Mouse (Mus musculus): ENCODE results near the gene Zbtb32. TPM values are rescaled to one million over a fixed set of nuclear protein-coding genes. Genes with fewer than 3 reads are reported as not detected.
A peak's percentile ranks its signal among the peaks of the same experiment; 100 is the strongest.

Zbtb32 gene
- polyA plus RNA-seq, 1 experiment: 5.7 TPM

DNA sequence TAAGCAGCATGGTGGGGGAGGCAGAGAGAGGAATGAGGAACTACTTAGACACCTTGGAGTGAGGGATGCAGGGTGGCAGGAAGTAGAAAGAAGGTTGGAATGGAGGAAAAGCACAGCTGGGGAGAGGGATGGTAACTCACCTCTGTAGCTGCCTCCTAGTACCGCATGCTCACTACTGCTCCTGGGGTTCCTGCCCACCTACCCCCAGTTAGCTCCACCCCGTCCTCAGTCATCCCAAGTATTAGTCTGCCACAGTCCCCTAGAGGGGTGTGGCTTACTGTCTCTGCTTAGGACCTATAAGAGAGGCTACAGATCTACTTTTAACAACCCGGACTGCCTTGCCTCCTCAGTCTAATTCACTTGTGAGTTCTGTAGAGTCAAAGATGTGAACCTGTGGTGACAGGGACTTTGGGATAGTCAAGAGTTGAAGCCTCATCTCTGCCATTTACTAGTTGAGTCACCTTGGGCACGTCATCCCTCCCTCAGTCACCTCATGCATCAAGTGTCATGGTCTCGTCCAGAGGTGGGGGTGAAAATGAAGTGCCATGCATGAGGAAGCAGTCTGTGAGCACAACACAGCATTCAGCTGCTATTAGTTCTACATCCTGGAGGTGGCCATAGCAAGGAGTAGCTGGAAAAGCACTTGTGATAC, 5.8 kb downstream of the Zbtb32 start:
- DNase-seq: no peak
- WGBS: 37% methylated on average over 5 of the region's 5 CpGs
- Histone ChIP-seq H3K4me3 (replicated peaks; ENCODE audit: extremely low read depth, low read depth, low read length) (no peak overlapping the region), H3K4me1 (ENCODE audit: control insufficient read depth, insufficient read depth, low read length) (peaks cover 8% of the 10 kb centered on the region)
- TF ChIP-seq CTCF (IDR thresholded peaks at IDR 0.05; ENCODE audit: insufficient read depth, low read length) (no peak), POLR2A (IDR thresholded peaks at IDR 0.05; ENCODE audit: borderline replicate concordance, extremely low read depth, low read depth, low read length) (no peak)

DNA sequence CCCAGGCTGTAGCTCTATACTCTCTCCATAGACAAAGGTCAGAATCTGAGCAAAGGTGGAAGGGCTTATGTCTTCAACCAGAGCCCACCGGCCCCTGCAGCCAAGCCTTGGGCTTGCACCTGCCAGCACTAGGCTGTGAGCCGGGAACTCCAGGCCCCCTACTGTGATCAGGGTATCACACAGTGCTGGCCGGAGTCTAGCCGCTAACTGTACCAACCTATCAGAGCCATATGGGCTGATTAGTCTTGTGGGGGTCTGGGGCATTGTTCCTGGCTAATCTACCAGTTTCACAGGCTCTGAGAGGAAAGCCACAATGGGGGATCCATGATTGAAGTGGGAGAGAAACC, 7.1 kb downstream of the Zbtb32 start:
- TF ChIP-seq CTCF (IDR thresholded peaks at IDR 0.05; ENCODE audit: insufficient read depth, low read length) (no peak), POLR2A (IDR thresholded peaks at IDR 0.05; ENCODE audit: borderline replicate concordance, extremely low read depth, low read depth, low read length) (no peak)
- peaks cover 15% of the 10 kb centered on the region for H3K4me1 ChIP-seq (ENCODE audit: control insufficient read depth, insufficient read depth, low read length)
- no peak for DNase-seq
- WGBS: 75% methylated on average over 4 of the region's 4 CpGs
- H3K4me3 ChIP-seq (replicated peaks; ENCODE audit: extremely low read depth, low read depth, low read length): no peak overlapping the region

DNA sequence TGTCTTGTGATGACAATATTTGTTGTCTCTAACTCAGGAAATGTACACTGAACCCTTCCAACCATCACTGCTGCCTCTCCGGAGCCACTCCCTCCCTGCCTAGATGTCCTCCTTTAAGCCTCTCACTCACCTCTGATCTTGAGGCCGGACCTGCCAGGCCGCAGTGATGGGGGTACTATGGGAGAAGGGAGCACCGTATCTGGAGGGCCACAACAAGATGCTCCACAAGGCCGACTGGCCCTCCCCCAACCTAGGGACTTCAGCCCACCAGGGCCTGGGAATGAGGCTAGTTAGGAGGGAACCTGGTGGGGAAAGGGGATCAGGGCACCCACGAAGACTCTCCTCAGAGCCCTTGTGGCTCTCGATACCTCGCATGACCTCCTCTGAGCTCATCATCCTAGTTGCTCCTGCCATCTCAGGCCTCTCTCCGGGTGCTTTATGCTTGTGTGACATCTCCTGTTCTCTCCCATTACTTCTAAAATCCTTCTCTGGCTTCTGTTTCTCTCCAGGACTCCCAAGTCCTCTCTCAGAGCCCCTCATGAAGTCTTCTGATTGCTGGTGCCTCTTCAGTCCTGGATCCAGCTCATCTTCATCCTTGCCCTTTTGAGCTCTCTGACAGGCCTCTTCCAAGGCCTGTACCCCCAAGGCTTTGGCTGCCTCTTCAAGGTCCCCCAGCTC, 7.6 kb downstream of the Zbtb32 start:
- WGBS: 83% methylated on average over 9 of the region's 9 CpGs
- DNase-seq: no peak

DNA sequence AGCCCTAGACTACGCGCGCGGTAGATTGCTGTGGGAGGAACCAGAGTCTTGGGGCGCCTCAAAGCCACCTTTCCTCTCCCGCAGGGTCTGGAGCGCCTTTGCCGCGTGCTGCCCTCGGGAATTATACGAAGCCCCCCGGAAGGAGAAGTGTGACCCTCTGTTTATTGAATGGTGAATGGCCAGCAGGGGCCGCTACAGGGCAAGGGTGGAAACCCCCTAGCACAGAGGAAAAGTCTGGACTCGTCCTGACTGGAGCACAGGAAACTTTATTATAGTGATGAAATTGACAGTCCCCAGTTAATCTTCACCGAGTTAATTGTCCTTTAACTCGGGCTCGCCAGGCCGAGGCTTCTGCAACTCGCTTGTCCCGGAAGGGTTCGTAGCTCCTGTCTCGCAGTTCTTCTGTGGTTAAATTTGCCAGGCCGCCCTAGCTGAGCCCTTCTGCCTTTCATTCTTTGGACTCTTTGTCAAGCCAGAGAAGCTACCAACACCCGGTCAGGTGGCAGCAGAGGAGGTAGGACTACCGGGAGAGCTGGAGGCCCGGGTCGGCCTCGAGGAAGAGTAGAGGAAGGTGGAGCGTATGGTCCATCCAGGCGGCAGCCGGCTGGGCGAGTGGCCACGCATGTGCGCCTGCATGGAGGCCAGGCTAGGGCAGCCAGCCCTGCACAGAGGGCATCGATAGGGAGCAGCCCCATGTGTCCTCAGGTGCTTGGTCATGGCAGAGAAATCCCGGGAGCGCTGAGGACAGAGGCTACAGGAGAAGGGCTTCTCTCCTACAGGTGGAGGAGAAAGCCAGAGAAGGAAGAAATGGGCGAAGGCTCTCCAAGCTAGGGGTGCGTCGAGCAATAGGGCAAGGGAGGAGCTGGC, 9.0 kb downstream of the Zbtb32 start:
- peak; percentile 90 for DNase-seq
- 23% methylated on average over 40 of the region's 40 CpGs for WGBS
- Histone ChIP-seq H3K4me1 (ENCODE audit: control insufficient read depth, insufficient read depth, low read length) (peaks cover 15% of the 10 kb centered on the region), H3K4me3 (replicated peaks; ENCODE audit: extremely low read depth, low read depth, low read length) (peak overlapping the region; percentile 88)
- TF ChIP-seq CTCF (IDR thresholded peaks at IDR 0.05; ENCODE audit: insufficient read depth, low read length) (peak; percentile 87), POLR2A (IDR thresholded peaks at IDR 0.05; ENCODE audit: borderline replicate concordance, extremely low read depth, low read depth, low read length) (no peak)

More for the DNA sequence above, 7.6 kb downstream of the Zbtb32 start:
- Histone ChIP-seq H3K4me3 (replicated peaks; ENCODE audit: extremely low read depth, low read depth, low read length) (no peak overlapping the region), H3K4me1 (ENCODE audit: control insufficient read depth, insufficient read depth, low read length) (peaks cover 15% of the 10 kb centered on the region)
- TF ChIP-seq POLR2A (IDR thresholded peaks at IDR 0.05; ENCODE audit: borderline replicate concordance, extremely low read depth, low read depth, low read length) (no peak), CTCF (IDR thresholded peaks at IDR 0.05; ENCODE audit: insufficient read depth, low read length) (no peak)

DNA sequence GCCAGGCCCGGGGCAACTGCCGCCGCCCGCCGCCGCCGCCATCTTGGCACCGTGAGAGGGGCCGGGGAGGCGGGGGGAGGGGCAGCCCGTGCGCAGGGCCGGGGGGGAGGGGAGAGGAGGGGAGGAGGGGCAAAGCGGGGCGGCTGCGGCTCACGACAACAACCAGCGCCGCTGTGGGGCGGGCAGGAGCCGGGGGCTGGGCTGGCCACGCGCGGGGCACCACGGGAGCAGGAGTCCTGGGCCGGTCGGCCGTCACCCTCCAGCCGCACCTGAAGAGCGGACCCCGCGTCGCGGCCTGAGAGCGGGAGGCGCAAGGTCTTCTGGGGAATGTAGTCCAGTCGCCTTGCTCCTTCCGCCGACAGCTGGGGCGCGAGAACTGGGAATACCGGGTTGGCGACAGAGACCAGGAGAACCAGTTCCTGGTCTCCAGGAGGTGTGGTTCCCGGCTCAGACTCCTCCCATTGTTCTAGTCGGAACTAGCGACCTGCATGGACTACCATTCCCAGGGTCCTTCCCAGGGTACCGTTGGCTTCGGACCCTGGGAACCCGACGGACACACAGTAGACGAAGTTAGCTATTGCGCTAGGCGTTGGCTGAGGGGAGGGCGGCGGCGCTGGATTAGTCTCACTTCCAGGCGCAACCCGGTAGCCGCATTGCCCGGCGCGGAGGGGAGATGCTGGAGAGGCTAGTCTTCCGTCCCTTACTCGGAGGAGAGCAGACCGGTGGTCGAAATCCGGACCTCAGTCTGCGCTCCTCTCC, 9.9 kb downstream of the Zbtb32 start, which contains the start of gene Kmt2b:
TSS of gene Kmt2b (minus strand) at position 51 of the 759 bp plus-strand sequence.
- DNase-seq: peak; percentile 95
- under 1% methylated on average over 52 of the region's 68 CpGs for WGBS
- no peak for TF ChIP-seq CTCF (IDR thresholded peaks at IDR 0.05; ENCODE audit: insufficient read depth, low read length)
- peak; percentile 87; the same call in 1 of the 2 replicates for TF ChIP-seq POLR2A (IDR thresholded peaks at IDR 0.05; ENCODE audit: borderline replicate concordance, extremely low read depth, low read depth, low read length)
- Histone ChIP-seq H3K4me3 (replicated peaks; ENCODE audit: extremely low read depth, low read depth, low read length) (peak within 1 kb of the TSS; percentile 88), H3K4me1 (ENCODE audit: control insufficient read depth, insufficient read depth, low read length) (peaks cover 15% of the 10 kb centered on the region)

DNA sequence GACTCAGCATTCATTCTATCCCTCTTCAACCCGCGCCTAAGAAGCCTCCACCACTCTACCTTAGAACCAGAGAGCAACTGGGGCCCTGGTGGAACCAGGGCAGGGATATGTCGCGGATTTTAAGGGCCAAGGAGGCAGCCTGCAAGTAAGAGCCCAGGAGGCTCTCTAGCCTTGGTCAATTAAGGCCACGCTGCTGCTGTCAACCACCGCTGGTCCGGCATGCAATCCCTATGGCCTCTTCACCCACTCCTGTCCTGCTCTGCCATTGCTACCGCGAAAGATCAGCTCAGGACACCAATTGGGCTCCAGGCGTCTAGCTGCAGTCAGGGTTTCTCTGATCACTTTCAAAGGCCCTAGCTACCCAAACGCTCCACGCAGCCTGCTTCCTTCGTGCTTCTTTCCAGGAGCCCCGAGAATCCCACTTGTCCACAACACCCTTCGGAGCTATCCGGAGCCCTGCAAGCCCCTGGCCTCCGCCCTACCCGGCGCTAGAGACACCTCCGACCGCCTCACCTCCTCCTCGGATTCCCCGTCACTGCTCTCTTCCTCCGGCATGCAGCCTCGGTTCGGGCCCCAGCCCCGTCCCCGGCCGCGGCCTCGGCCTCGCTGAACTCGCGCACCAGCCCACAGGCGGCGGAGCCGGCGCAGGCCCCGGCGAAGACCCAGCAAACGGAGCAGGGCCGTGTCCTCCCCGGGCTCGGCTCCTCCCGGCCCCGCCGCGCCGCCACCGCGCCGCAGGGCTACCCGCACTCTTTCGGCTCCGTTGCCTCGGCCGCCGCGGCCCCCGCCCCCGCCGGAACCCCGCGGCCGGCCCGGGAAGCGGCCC, 10.7 kb downstream of the Zbtb32 start:
- peak; percentile 70 for DNase-seq

DNA sequence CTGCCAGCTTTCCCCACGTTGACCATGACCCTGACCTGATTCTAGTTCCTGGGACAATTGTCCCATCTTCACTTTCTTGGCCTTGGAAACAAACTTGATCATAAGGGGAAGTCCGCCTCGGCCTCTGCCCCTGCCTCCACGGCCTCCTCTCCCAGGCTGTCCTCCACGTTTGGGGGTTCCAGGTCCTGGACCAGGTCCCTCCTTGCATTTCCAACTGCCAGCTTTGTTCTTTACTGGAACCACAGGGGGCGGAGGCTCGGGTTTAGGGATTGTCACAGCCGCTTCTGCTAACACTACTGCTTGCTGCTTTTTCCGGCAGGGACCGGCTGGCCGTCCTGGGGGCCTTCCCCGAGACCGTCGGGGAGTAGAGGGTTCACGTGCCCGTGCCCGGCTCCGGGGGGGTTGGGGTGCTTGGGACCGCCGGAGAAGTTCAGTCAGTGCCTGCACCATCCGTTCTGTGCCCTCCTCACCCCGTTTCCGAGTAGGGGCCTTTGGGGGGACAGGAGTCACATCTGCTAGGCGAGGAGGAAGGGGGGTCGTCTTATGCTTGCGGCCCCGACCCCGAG, 12.2 kb downstream of the Zbtb32 start:
- no peak for DNase-seq
- TF ChIP-seq CTCF (IDR thresholded peaks at IDR 0.05; ENCODE audit: insufficient read depth, low read length): no peak
- no peak for TF ChIP-seq POLR2A (IDR thresholded peaks at IDR 0.05; ENCODE audit: borderline replicate concordance, extremely low read depth, low read depth, low read length)
- H3K4me3 ChIP-seq (replicated peaks; ENCODE audit: extremely low read depth, low read depth, low read length): no peak overlapping the region
- WGBS: 87% methylated on average over 28 of the region's 28 CpGs
- H3K4me1 ChIP-seq (ENCODE audit: control insufficient read depth, insufficient read depth, low read length): peaks cover 11% of the 10 kb centered on the region; the same call in 1 of the 2 replicates

More for the DNA sequence above, 10.7 kb downstream of the Zbtb32 start:
- peaks cover 13% of the 10 kb centered on the region for H3K4me1 ChIP-seq (ENCODE audit: control insufficient read depth, insufficient read depth, low read length)
- TF ChIP-seq POLR2A (IDR thresholded peaks at IDR 0.05; ENCODE audit: borderline replicate concordance, extremely low read depth, low read depth, low read length) (no peak), CTCF (IDR thresholded peaks at IDR 0.05; ENCODE audit: insufficient read depth, low read length) (no peak)
- under 1% methylated on average over 50 of the region's 67 CpGs for WGBS
- peak overlapping the region; percentile 69 for H3K4me3 ChIP-seq (replicated peaks; ENCODE audit: extremely low read depth, low read depth, low read length)

DNA sequence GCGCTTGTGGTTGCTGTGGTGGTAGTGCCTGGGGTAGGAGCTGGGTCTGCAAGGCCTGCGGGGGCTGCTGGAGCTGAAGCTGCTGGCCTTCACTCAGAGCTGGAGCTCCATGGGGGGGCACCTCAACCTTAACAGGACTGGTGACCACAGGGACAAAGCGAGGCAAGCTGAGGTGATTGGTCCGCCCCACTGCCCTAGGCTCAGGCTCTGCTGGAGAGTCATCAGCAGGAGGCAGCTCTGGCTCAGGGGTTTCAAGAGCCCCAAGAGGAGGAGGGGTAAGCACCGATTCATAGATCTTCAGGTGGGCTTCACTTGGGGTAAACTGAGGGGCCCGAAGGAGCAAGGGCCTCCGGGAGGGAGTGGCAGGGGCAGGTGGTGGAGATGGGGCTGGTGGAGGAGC, 13.5 kb downstream of the Zbtb32 start:
- WGBS: 93% methylated on average over 7 of the region's 7 CpGs
- H3K4me3 ChIP-seq (replicated peaks; ENCODE audit: extremely low read depth, low read depth, low read length): no peak overlapping the region
- H3K4me1 ChIP-seq (ENCODE audit: control insufficient read depth, insufficient read depth, low read length): peaks cover 11% of the 10 kb centered on the region; the same call in 1 of the 2 replicates
- TF ChIP-seq POLR2A (IDR thresholded peaks at IDR 0.05; ENCODE audit: borderline replicate concordance, extremely low read depth, low read depth, low read length) (no peak), CTCF (IDR thresholded peaks at IDR 0.05; ENCODE audit: insufficient read depth, low read length) (no peak)
- no peak for DNase-seq

Data from lung, adult 2 months (tissue).